Mouse (Mus musculus) intestine, embryonic 15.5 days (tissue): ENCODE measurements at regions not wholly inside any gene's neighbourhood (a gene's known extent, or its start where the extent isn't known, plus 50 kb on each side); places are given as distances from the start of the nearest gene placed in this dataset.

ENCODE experiments used
- ATAC-seq: fragments of 200-750 bp; cut with Nextera tagmentation; 2 replicates; pipeline ENCODE4 v1.8.0; 2017; ENCODE audit warnings: moderate TSS enrichment, moderate library complexity
- H3K27ac ChIP-seq: fragments of 300-500 bp; sonication (generic); 2 replicates; pipeline ENCODE4 v1.5.1; 2015; ENCODE audit warnings: mild to moderate bottlenecking, inconsistent platforms
- H3K27me3 ChIP-seq: fragments of 300-500 bp; sonication (generic); replicated peaks from 2 replicates; pipeline ENCODE4 v1.6.1; 2015; ENCODE audit warnings: inconsistent platforms
- H3K36me3 ChIP-seq: fragments of 300-500 bp; sonication (generic); 2 replicates; pipeline ENCODE4 v1.6.1; 2015; ENCODE audit warnings: inconsistent platforms
- H3K4me1 ChIP-seq: fragments of 300-500 bp; sonication (generic); replicated peaks from 2 replicates; pipeline ENCODE4 v1.6.1; 2015; ENCODE audit warnings: inconsistent platforms
- H3K4me2 ChIP-seq: fragments of 300-500 bp; sonication (generic); replicated peaks from 2 replicates; pipeline ENCODE4 v1.6.1; 2015; ENCODE audit warnings: mild to moderate bottlenecking, inconsistent platforms
- H3K4me3 ChIP-seq: fragments of 300-500 bp; sonication (generic); replicated peaks from 2 replicates; pipeline ENCODE4 v1.5.1; 2015; ENCODE audit warnings: inconsistent platforms
- H3K9ac ChIP-seq: fragments of 300-500 bp; sonication (generic); 2 replicates; pipeline ENCODE4 v1.6.1; 2015; ENCODE audit warnings: inconsistent platforms
- H3K9me3 ChIP-seq: fragments of 300-500 bp; sonication (generic); 2 replicates; pipeline ENCODE4 v1.6.1; 2016; ENCODE audit warnings: inconsistent platforms
- WGBS: fragments of 180-500 bp; shearing (Covaris S2); methylation state at CpG from one replicate; pipeline ENCODE4 v1.1.7; 2015; 5-methylcytosine and 5-hydroxymethylcytosine counted together

- 66% methylated on average over 5 of the region's 5 CpGs for WGBS
- Histone ChIP-seq H3K9me3 (no peaks in the 10 kb centered on the region), H3K9ac (no peak overlapping the region), H3K27ac (no peak overlapping the region), H3K4me3 (no peak overlapping the region), H3K4me2 (no peak overlapping the region), H3K36me3 (no peaks in the 10 kb centered on the region), H3K27me3 (no peaks in the 10 kb centered on the region), H3K4me1 (no peaks in the 10 kb centered on the region)
- ATAC-seq: no peak
Observed at GRCm38 (mm10) chr13:44141181-44141580, 356.6 kb downstream of the Cd83 start.

- no peaks in the 10 kb centered on the region for H3K27me3 ChIP-seq
- no peak overlapping the region for H3K4me3 ChIP-seq
- H3K4me2 ChIP-seq: no peak overlapping the region
Observed at GRCm38 (mm10) chr13:44145441-44145840, 360.9 kb downstream of the Cd83 start.

GRCm38 (mm10) chr13:44147841-44148240 is 363.3 kb downstream of the Cd83 start:
- ATAC-seq: no peak
- no peak overlapping the region for H3K4me2 ChIP-seq
- WGBS: 87% methylated on average over 5 of the region's 5 CpGs
- H3K36me3 ChIP-seq: no peaks in the 10 kb centered on the region
- H3K9ac ChIP-seq: no peak overlapping the region
- no peaks in the 10 kb centered on the region for H3K9me3 ChIP-seq
- no peaks in the 10 kb centered on the region for H3K4me1 ChIP-seq
- H3K27me3 ChIP-seq: no peaks in the 10 kb centered on the region
- H3K4me3 ChIP-seq: no peak overlapping the region
- H3K27ac ChIP-seq: no peak overlapping the region

More at GRCm38 (mm10) chr13:44145441-44145840, 360.9 kb downstream of the Cd83 start:
- Histone ChIP-seq H3K9ac (no peak overlapping the region), H3K27ac (no peak overlapping the region), H3K9me3 (no peaks in the 10 kb centered on the region), H3K4me1 (no peaks in the 10 kb centered on the region), H3K36me3 (no peaks in the 10 kb centered on the region)
- 91% methylated on average over 4 of the region's 4 CpGs for WGBS
- no peak for ATAC-seq

- no peak overlapping the region for H3K27ac ChIP-seq
- no peak for ATAC-seq
- H3K4me1 ChIP-seq: no peaks in the 10 kb centered on the region
- no peaks in the 10 kb centered on the region for H3K9me3 ChIP-seq
- 80% methylated on average over 3 of the region's 3 CpGs for WGBS
- H3K4me3 ChIP-seq: no peak overlapping the region
- H3K36me3 ChIP-seq: no peaks in the 10 kb centered on the region
- no peak overlapping the region for H3K4me2 ChIP-seq
- no peaks in the 10 kb centered on the region for H3K27me3 ChIP-seq
- no peak overlapping the region for H3K9ac ChIP-seq
Observed at GRCm38 (mm10) chr13:44149499-44149898, 364.9 kb downstream of the Cd83 start.

- WGBS: 79% methylated on average over 6 of the region's 6 CpGs
- no peak overlapping the region for H3K9ac ChIP-seq
- H3K4me3 ChIP-seq: no peak overlapping the region
- no peak for ATAC-seq
- H3K4me2 ChIP-seq: no peak overlapping the region
- no peaks in the 10 kb centered on the region for H3K36me3 ChIP-seq
- H3K4me1 ChIP-seq: no peaks in the 10 kb centered on the region
- H3K27me3 ChIP-seq: no peaks in the 10 kb centered on the region
- H3K9me3 ChIP-seq: no peaks in the 10 kb centered on the region
- no peak overlapping the region for H3K27ac ChIP-seq
Observed at GRCm38 (mm10) chr13:44151526-44151925, 367.0 kb downstream of the Cd83 start.

GRCm38 (mm10) chr13:44152806-44153613 is 368.4 kb downstream of the Cd83 start:
- H3K4me3 ChIP-seq: no peak overlapping the region
- ATAC-seq: no peak
- H3K36me3 ChIP-seq: no peaks in the 10 kb centered on the region
- 34% methylated on average over 10 of the region's 10 CpGs for WGBS
- no peak overlapping the region for H3K4me2 ChIP-seq
- no peaks in the 10 kb centered on the region for H3K9me3 ChIP-seq
- H3K4me1 ChIP-seq: no peaks in the 10 kb centered on the region
- no peak overlapping the region for H3K27ac ChIP-seq
- no peaks in the 10 kb centered on the region for H3K27me3 ChIP-seq
- no peak overlapping the region for H3K9ac ChIP-seq

GRCm38 (mm10) chr13:44153784-44154183 is 369.2 kb downstream of the Cd83 start:
- H3K27me3 ChIP-seq: no peaks in the 10 kb centered on the region
- no peak overlapping the region for H3K4me3 ChIP-seq
- H3K4me2 ChIP-seq: no peak overlapping the region
- no peaks in the 10 kb centered on the region for H3K36me3 ChIP-seq
- H3K9ac ChIP-seq: no peak overlapping the region
- ATAC-seq: no peak
- no peak overlapping the region for H3K27ac ChIP-seq
- H3K4me1 ChIP-seq: no peaks in the 10 kb centered on the region
- 96% methylated on average over 5 of the region's 5 CpGs for WGBS
- no peaks in the 10 kb centered on the region for H3K9me3 ChIP-seq

- no peak overlapping the region for H3K9ac ChIP-seq
- H3K9me3 ChIP-seq: no peaks in the 10 kb centered on the region
- H3K36me3 ChIP-seq: no peaks in the 10 kb centered on the region
- no peak overlapping the region for H3K4me2 ChIP-seq
- no peak overlapping the region for H3K27ac ChIP-seq
- WGBS: 87% methylated on average over 4 of the region's 4 CpGs
- no peaks in the 10 kb centered on the region for H3K4me1 ChIP-seq
- no peaks in the 10 kb centered on the region for H3K27me3 ChIP-seq
- no peak for ATAC-seq
- H3K4me3 ChIP-seq: no peak overlapping the region
Observed at GRCm38 (mm10) chr13:44155956-44156355, 371.4 kb downstream of the Cd83 start.

GRCm38 (mm10) chr13:44156546-44156945 is 372.0 kb downstream of the Cd83 start:
- no peak overlapping the region for H3K9ac ChIP-seq
- H3K4me1 ChIP-seq: no peaks in the 10 kb centered on the region
- no peaks in the 10 kb centered on the region for H3K36me3 ChIP-seq
- no peak for ATAC-seq
- no peak overlapping the region for H3K4me2 ChIP-seq
- WGBS: 85% methylated on average over 3 of the region's 3 CpGs
- no peaks in the 10 kb centered on the region for H3K27me3 ChIP-seq
- H3K27ac ChIP-seq: no peak overlapping the region
- no peak overlapping the region for H3K4me3 ChIP-seq
- H3K9me3 ChIP-seq: no peaks in the 10 kb centered on the region

- H3K27me3 ChIP-seq: no peaks in the 10 kb centered on the region
- no peaks in the 10 kb centered on the region for H3K9me3 ChIP-seq
- no peaks in the 10 kb centered on the region for H3K36me3 ChIP-seq
- no peak for ATAC-seq
- 74% methylated on average over 4 of the region's 4 CpGs for WGBS
- H3K27ac ChIP-seq: no peak overlapping the region
- H3K4me3 ChIP-seq: no peak overlapping the region
- H3K9ac ChIP-seq: no peak overlapping the region
- no peaks in the 10 kb centered on the region for H3K4me1 ChIP-seq
- no peak overlapping the region for H3K4me2 ChIP-seq
Observed at GRCm38 (mm10) chr13:44157236-44157635, 372.7 kb downstream of the Cd83 start.

- no peaks in the 10 kb centered on the region for H3K9me3 ChIP-seq
- no peaks in the 10 kb centered on the region for H3K36me3 ChIP-seq
- H3K27me3 ChIP-seq: no peaks in the 10 kb centered on the region
- WGBS: 55% methylated on average over 6 of the region's 6 CpGs
- no peak overlapping the region for H3K4me2 ChIP-seq
- no peak overlapping the region for H3K9ac ChIP-seq
- H3K4me1 ChIP-seq: no peaks in the 10 kb centered on the region
- H3K4me3 ChIP-seq: no peak overlapping the region
- ATAC-seq: no peak
- H3K27ac ChIP-seq: no peak overlapping the region
Observed at GRCm38 (mm10) chr13:44158364-44158763, 373.8 kb downstream of the Cd83 start.

- H3K4me1 ChIP-seq: no peaks in the 10 kb centered on the region
- H3K4me2 ChIP-seq: no peak overlapping the region
- no peak overlapping the region for H3K4me3 ChIP-seq
- no peak overlapping the region for H3K9ac ChIP-seq
- 96% methylated on average over 2 of the region's 2 CpGs for WGBS
- ATAC-seq: no peak
- no peaks in the 10 kb centered on the region for H3K36me3 ChIP-seq
- no peaks in the 10 kb centered on the region for H3K9me3 ChIP-seq
- no peaks in the 10 kb centered on the region for H3K27me3 ChIP-seq
- H3K27ac ChIP-seq: no peak overlapping the region
Observed at GRCm38 (mm10) chr13:44159346-44159745, 374.8 kb downstream of the Cd83 start.

GRCm38 (mm10) chr13:44164746-44165145 is 380.2 kb downstream of the Cd83 start:
- no peak overlapping the region for H3K4me2 ChIP-seq
- H3K27ac ChIP-seq: no peak overlapping the region
- H3K4me1 ChIP-seq: no peaks in the 10 kb centered on the region
- no peaks in the 10 kb centered on the region for H3K27me3 ChIP-seq
- no peak for ATAC-seq
- H3K9ac ChIP-seq: no peak overlapping the region
- no peaks in the 10 kb centered on the region for H3K9me3 ChIP-seq
- no peak overlapping the region for H3K4me3 ChIP-seq
- no peaks in the 10 kb centered on the region for H3K36me3 ChIP-seq
